Mouse (Mus musculus) adrenal gland, adult 8-10 months (tissue): ENCODE results near the gene Gm28374. TPM values are rescaled to one million over a fixed set of nuclear protein-coding genes. Genes with fewer than 3 reads are reported as not detected.

ENCODE experiments used
- microRNA-seq, 2 experiments: library from miRNA; unstranded; fragments of <30 nt; microRNA quantifications; one replicate each; pipeline ENCODE4 v1.2.0; 2022
- total RNA-seq, 4 experiments: library from RNA; stranded (reverse); gene quantifications; 2 replicates each; pipeline ENCODE4 v1.2.4; 2022

Gm28374 gene
- total RNA-seq, 4 experiments from 2014 or later = not detected

Small RNA genes lying within 50 kb of the gene (microRNA-seq; reads per million reads assigned to microRNA genes)
- 0.67 to 1.1 reads per million in 2 experiments for gene Mir6988

Other genes starting within 250 kb of the Gm28374 start
- 10 to 100 TPM; 47.6 to 55.2 (median 53.4) TPM for gene Frmd8, start 207.0 kb downstream of the Gm28374 start, total RNA-seq
- gene Slc25a45, start 204.4 kb downstream of the Gm28374 start, total RNA-seq = 10 to 100 TPM; 12.8 to 21.7 (median 17.5) TPM
- gene Tigd3, start 188.1 kb downstream of the Gm28374 start, total RNA-seq = 1 to 10 TPM in 3 of 4 experiments, under 1 TPM in 1; 0.93 to 3.5 (median 1.6) TPM
- 100 to 1,000 TPM in 3 of 4 experiments, 10 to 100 TPM in 1; 93.7 to 147 (median 129) TPM for gene Dpf2, start 169.2 kb downstream of the Gm28374 start, total RNA-seq
- gene Cdc42ep2, start 157.4 kb downstream of the Gm28374 start, total RNA-seq = 1 to 10 TPM; 4.9 to 9.6 (median 8.3) TPM
- gene Pola2, start 118.1 kb downstream of the Gm28374 start, total RNA-seq = 10 to 100 TPM; 22.5 to 51.0 (median 27.8) TPM
- gene Slc22a20, start 96.1 kb downstream of the Gm28374 start, total RNA-seq = not detected
- gene Capn1, start 66.4 kb downstream of the Gm28374 start, total RNA-seq = 10 to 100 TPM; 40.6 to 54.1 (median 47.3) TPM
- gene Syvn1, start 35.7 kb downstream of the Gm28374 start, total RNA-seq = 10 to 100 TPM; 59.6 to 78.9 (median 62.2) TPM
- gene Mrpl49, start 24.5 kb downstream of the Gm28374 start, total RNA-seq = 10 to 100 TPM; 52.0 to 61.8 (median 59.6) TPM
- 1,000 to 10,000 TPM; 1,027 to 1,106 (median 1,086) TPM for gene Fau, start 24.4 kb downstream of the Gm28374 start, total RNA-seq
- gene Znhit2, start 21.1 kb downstream of the Gm28374 start, total RNA-seq = 10 to 100 TPM; 31.6 to 43.1 (median 34.6) TPM
- 10 to 100 TPM; 24.9 to 36.1 (median 27.2) TPM for gene Tm7sf2, start 13.9 kb downstream of the Gm28374 start, total RNA-seq
- gene Vps51, start 5.0 kb downstream of the Gm28374 start, total RNA-seq = 10 to 100 TPM; 66.2 to 92.3 (median 81.3) TPM
- gene Tmem262, start 2.2 kb downstream of the Gm28374 start, total RNA-seq = 1 to 10 TPM in 1 of 4 experiments, under 1 TPM in 1, not detected in 2; 0.87 to 1.0 TPM
- 10 to 100 TPM; 37.2 to 50.5 (median 44.7) TPM for gene Zfpl1, start 2.7 kb upstream of the Gm28374 start, total RNA-seq
- 1 to 10 TPM in 1 of 4 experiments, under 1 TPM in 3; 0.46 to 1.2 (median 0.63) TPM for gene Cdca5, start 2.7 kb upstream of the Gm28374 start, total RNA-seq
- gene AC131692.1, start 12.2 kb upstream of the Gm28374 start, total RNA-seq = not detected
- under 1 TPM in 1 of 4 experiments, not detected in 3; 0.27 TPM for gene Naaladl1, start 23.5 kb upstream of the Gm28374 start, total RNA-seq
- 10 to 100 TPM; 13.7 to 18.9 (median 16.1) TPM for gene Sac3d1, start 36.4 kb upstream of the Gm28374 start, total RNA-seq
- 10 to 100 TPM; 34.0 to 49.1 (median 37.8) TPM for gene Snx15, start 46.0 kb upstream of the Gm28374 start, total RNA-seq
- gene Batf2, start 58.7 kb upstream of the Gm28374 start, total RNA-seq = 1 to 10 TPM; 1.4 to 3.5 (median 2.7) TPM
- 100 to 1,000 TPM in 2 of 4 experiments, 10 to 100 TPM in 2; 92.7 to 127 (median 112) TPM for gene Arl2, start 59.3 kb upstream of the Gm28374 start, total RNA-seq
- gene Majin, start 102.1 kb upstream of the Gm28374 start, total RNA-seq = 1 to 10 TPM; 2.0 to 4.4 (median 3.5) TPM
- gene Gpha2, start 144.1 kb upstream of the Gm28374 start, total RNA-seq = 10 to 100 TPM; 23.4 to 37.6 (median 29.4) TPM
- 100 to 1,000 TPM; 103 to 160 (median 124) TPM for gene Ppp2r5b, start 153.6 kb upstream of the Gm28374 start, total RNA-seq
- gene Atg2a, start 159.4 kb upstream of the Gm28374 start, total RNA-seq = 10 to 100 TPM; 38.6 to 57.9 (median 48.3) TPM
- gene Ehd1, start 194.5 kb upstream of the Gm28374 start, total RNA-seq = 100 to 1,000 TPM in 3 of 4 experiments, 10 to 100 TPM in 1; 90.8 to 130 (median 118) TPM
- 10 to 100 TPM; 24.4 to 45.7 (median 38.4) TPM for gene Cdc42bpg, start 224.2 kb upstream of the Gm28374 start, total RNA-seq